Mouse (Mus musculus) heart, adult 2 months (tissue): ENCODE results near the gene Map7d1. TPM values are rescaled to one million over a fixed set of nuclear protein-coding genes. Genes with fewer than 3 reads are reported as not detected.

Experiments used
- DNase-seq, 2 experiments: peaks; one replicate each; pipeline ENCODE4 v3.0.0; 2021
- H3K27ac ChIP-seq: fragments of 200-600 bp; 2 replicates; pipeline ENCODE4 v1.8.1; 2022
- H3K27me3 ChIP-seq: fragments of 200-500 bp; 2 replicates; pipeline ENCODE4 v1.6.1; 2012; ENCODE audit warnings: mild to moderate bottlenecking, low read length, inconsistent platforms, mixed read lengths; ENCODE audit not compliant: control insufficient read depth, insufficient read depth
- H3K36me3 ChIP-seq: fragments of 200-500 bp; 2 replicates; pipeline ENCODE4 v1.6.1; 2012; ENCODE audit warnings: low read length, inconsistent platforms; ENCODE audit not compliant: control insufficient read depth, insufficient read depth
- H3K4me1 ChIP-seq: fragments of 200-500 bp; 2 replicates; pipeline ENCODE4 v1.6.1; 2011; ENCODE audit warnings: low read length; ENCODE audit not compliant: control insufficient read depth, insufficient read depth
- H3K4me3 ChIP-seq: fragments of 200-600 bp; 2 replicates; pipeline ENCODE4 v1.8.1; 2022
- H3K79me2 ChIP-seq: fragments of 200-500 bp; replicated peaks from 2 replicates; pipeline ENCODE4 v1.6.1; 2012; ENCODE audit warnings: mild to moderate bottlenecking, inconsistent platforms, low read length, moderate library complexity, mixed read lengths; ENCODE audit not compliant: control insufficient read depth, insufficient read depth
- H3K9ac ChIP-seq: fragments of 200-500 bp; 2 replicates; pipeline ENCODE4 v1.6.1; 2012; ENCODE audit warnings: low read depth, mild to moderate bottlenecking, control low read depth, inconsistent platforms, low read length, mixed read lengths
- CTCF ChIP-seq: fragments of 200-600 bp; IDR thresholded peaks from 2 replicates; pipeline ENCODE4 v1.8.1; 2022; ENCODE audit warnings: antibody characterized with exemption, mild to moderate bottlenecking, moderate library complexity
- EP300 ChIP-seq: fragments of 200-500 bp; IDR thresholded peaks from 2 replicates; pipeline ENCODE4 v1.6.1; 2011; ENCODE audit warnings: low read depth, low read length, control low read depth; ENCODE audit not compliant: insufficient read depth
- POLR2A ChIP-seq: fragments of 200-500 bp; IDR thresholded peaks from 2 replicates; pipeline ENCODE4 v1.6.1; 2011; ENCODE audit warnings: mild to moderate bottlenecking, low read depth, low read length, control low read depth; ENCODE audit not compliant: insufficient read depth
- WGBS: fragments of 180-500 bp; shearing (Covaris S2); methylation state at CpG from one replicate; pipeline ENCODE4 v1.1.7; 2018; 5-methylcytosine and 5-hydroxymethylcytosine counted together
- intact Hi-C: fragments of 180-260 bp; cut with DNase I; formaldehyde crosslinking; loops from one replicate; pipeline ENCODE4 v1.15.1; 2025
- polyA plus RNA-seq: library from polyadenylated mRNA; depleted of rRNA; stranded (reverse); fragments of >200 nt; gene quantifications from 2 replicates; pipeline ENCODE4 v1.2.3, GENCODE M21; 2012
- total RNA-seq, 2 experiments: library from RNA; stranded (reverse); gene quantifications; 2 replicates each; pipeline ENCODE4 v1.2.3; 2021

Map7d1 gene
- total and polyA plus RNA-seq, 3 experiments: 161 to 267 (median 253) TPM

GRCm38 (mm10) chr4:126235191-126235590, 21.0 kb downstream of the Map7d1 start:
- Histone ChIP-seq H3K9ac (no peak overlapping the region), H3K4me3 (no peak overlapping the region), H3K27me3 (no peaks in the 10 kb centered on the region), H3K4me1 (peaks cover 8% of the 10 kb centered on the region), H3K27ac (no peak overlapping the region), H3K36me3 (peaks cover 18% of the 10 kb centered on the region), H3K79me2 (no peaks in the 10 kb centered on the region)
- DNase-seq: no peak
- no peak for TF ChIP-seq EP300
- no peak for TF ChIP-seq CTCF
- no peak for TF ChIP-seq POLR2A
- intact Hi-C loops: no loop called here
- WGBS: 76% methylated on average over 10 of the region's 10 CpGs

- WGBS: 51% methylated on average over 18 of the region's 18 CpGs
- TF ChIP-seq CTCF: no peak
- no peak for TF ChIP-seq EP300
- TF ChIP-seq POLR2A: no peak
- Histone ChIP-seq H3K4me3 (no peak overlapping the region), H3K79me2 (no peaks in the 10 kb centered on the region), H3K9ac (no peak overlapping the region), H3K36me3 (peaks cover 16% of the 10 kb centered on the region), H3K27me3 (no peaks in the 10 kb centered on the region), H3K27ac (peak overlapping the region; percentile 43), H3K4me1 (peaks cover 8% of the 10 kb centered on the region)
- intact Hi-C loops: no loop called here
- peak in 1 of 2 experiments; percentile 33 for DNase-seq
Measured at GRCm38 (mm10) chr4:126234496-126235175, 21.5 kb downstream of the Map7d1 start.

GRCm38 (mm10) chr4:126233676-126234308, 22.4 kb downstream of the Map7d1 start:
- no peaks in the 10 kb centered on the region for H3K79me2 ChIP-seq
- H3K27me3 ChIP-seq: no peaks in the 10 kb centered on the region
- DNase-seq: peak in 1 of 2 experiments; percentile 26
- TF ChIP-seq CTCF: no peak
- H3K4me1 ChIP-seq: peaks cover 6% of the 10 kb centered on the region
- H3K27ac ChIP-seq: peak overlapping the region; percentile 28
- 90% methylated on average over 29 of the region's 29 CpGs for WGBS
- H3K9ac ChIP-seq: no peak overlapping the region
- intact Hi-C loops: no loop called here
- H3K4me3 ChIP-seq: no peak overlapping the region
- H3K36me3 ChIP-seq: peaks cover 10% of the 10 kb centered on the region

GRCm38 (mm10) chr4:126229900-126230299, 26.2 kb downstream of the Map7d1 start:
- no peak overlapping the region for H3K9ac ChIP-seq
- H3K27me3 ChIP-seq: no peaks in the 10 kb centered on the region
- H3K36me3 ChIP-seq: no peaks in the 10 kb centered on the region
- peaks cover 5% of the 10 kb centered on the region for H3K4me1 ChIP-seq
- intact Hi-C loops: no loop called here
- H3K27ac ChIP-seq: no peak overlapping the region
- TF ChIP-seq EP300 (no peak), CTCF (no peak), POLR2A (no peak)
- no peak for DNase-seq
- no peak overlapping the region for H3K4me3 ChIP-seq
- no peaks in the 10 kb centered on the region for H3K79me2 ChIP-seq
- 62% methylated on average over 7 of the region's 7 CpGs for WGBS

- intact Hi-C loops: no loop called here
- Histone ChIP-seq H3K4me3 (no peak overlapping the region), H3K27ac (peak overlapping the region; percentile 88), H3K4me1 (peaks cover 5% of the 10 kb centered on the region), H3K9ac (no peak overlapping the region), H3K79me2 (no peaks in the 10 kb centered on the region), H3K27me3 (no peaks in the 10 kb centered on the region), H3K36me3 (no peaks in the 10 kb centered on the region)
- DNase-seq: peak in 1 of 2 experiments; percentile 23
- 27% methylated on average over 5 of the region's 5 CpGs for WGBS
- no peak for TF ChIP-seq POLR2A
- TF ChIP-seq EP300: no peak
- TF ChIP-seq CTCF: no peak
Measured at GRCm38 (mm10) chr4:126228144-126228543, 28.0 kb downstream of the Map7d1 start.

GRCm38 (mm10) chr4:126227077-126227761, 28.9 kb downstream of the Map7d1 start:
- DNase-seq: peak; percentile 88 to 89
- intact Hi-C loops: loop anchor here (1.0 to 2.0 kb wide), 4 partner anchors 24 to 83 kb away; partner anchors contain the start of gene Thrap3
- no peaks in the 10 kb centered on the region for H3K36me3 ChIP-seq
- H3K4me3 ChIP-seq: peak overlapping the region; percentile 50
- H3K27ac ChIP-seq: peak overlapping the region; percentile 88
- TF ChIP-seq POLR2A (peak; percentile 58; the same call in 1 of the 2 replicates), CTCF (peak; percentile 96), EP300 (peak; percentile 94)
- H3K9ac ChIP-seq: peak overlapping the region; percentile 26
- 2% methylated on average over 18 of the region's 18 CpGs for WGBS
- H3K4me1 ChIP-seq: peaks cover 5% of the 10 kb centered on the region
- H3K79me2 ChIP-seq: no peaks in the 10 kb centered on the region
- no peaks in the 10 kb centered on the region for H3K27me3 ChIP-seq
